Comparison of ENCODE assay signal across 35 mouse cellular contexts in genomic region chr9:104000601-104001000, GRCm38 (mm10). TPM values are rescaled to one million over a fixed set of nuclear protein-coding genes. Genes with fewer than 3 reads are reported as not detected.
DNase-seq lines count a peak whose midpoint lies in the region; ATAC-seq and TF ChIP-seq lines count a peak whose summit lies in the region.
"Had no signal": no experiment of that assay in that cellular context is flagged by ENCODE, and none has a peak within 500 bp of the region (broad histone marks: within the 10 kb centered on the region; RNA-seq: fewer than 3 reads in every experiment).

No protein-coding gene starts in this region.

- 21% methylated on average over 3 of the region's 3 CpGs for WGBS in heart, embryonic 15.5 days
- WGBS in heart, adult 2 months = 10% methylated on average over 3 of the region's 3 CpGs
- 25% methylated on average over 3 of the region's 3 CpGs for WGBS in kidney, adult 2 months
- WGBS in kidney, embryonic 15.5 days = 37% methylated on average over 3 of the region's 3 CpGs

- no peak for TF ChIP-seq CTCF in heart, adult 2 months (IDR thresholded peaks at IDR 0.05)
- TF ChIP-seq CTCF in kidney, adult 2 months (conservative IDR thresholded peaks at IDR 0.05; ENCODE audit: insufficient read depth, insufficient read length, low read depth, low read length) = no peak

- no peak overlapping the region for H3K4me2 ChIP-seq in heart, embryonic 15.5 days
- H3K4me2 ChIP-seq in kidney, embryonic 15.5 days = no peak overlapping the region
- H3K4me2 ChIP-seq: midbrain, embryonic 12.5 days had no signal

- ATAC-seq in heart, embryonic 15.5 days (replicated peaks; ENCODE audit: insufficient number of reproducible peaks, insufficient read depth, low FRiP score, low read depth) = no peak
- ATAC-seq in kidney, embryonic 15.5 days (replicated peaks; ENCODE audit: low FRiP score) = no peak
- ATAC-seq: forebrain, postnatal 0 days; inflammation-experienced regulatory T-cells, adult 6 months; Patski had no signal

- H3K27ac ChIP-seq in heart, embryonic 15.5 days = 0 out of 2 replicates have a peak overlapping the region, but pooled peaks have one; percentile 89
- H3K27ac ChIP-seq in heart, adult 2 months = no peak overlapping the region
- peak overlapping the region; percentile 59 for H3K27ac ChIP-seq in kidney, adult 2 months (ENCODE audit: insufficient read depth, low read depth, low read length)
- H3K27ac ChIP-seq in kidney, embryonic 15.5 days = peak overlapping the region; percentile 68
- H3K27ac ChIP-seq: forebrain, embryonic 10.5 days; hindbrain, embryonic 13.5 days; liver, embryonic 13.5 days; midbrain, embryonic 12.5 days; stomach, postnatal 0 days had no signal

- no peak for DNase-seq in heart, adult 2 months
- DNase-seq in kidney, adult 2 months = peak; percentile 87
- peak; percentile 42 to 44 for DNase-seq in kidney, postnatal 4 days
- DNase-seq in urinary bladder, postnatal 14 days (ENCODE audit: low spot score) = no peak
- no peak for DNase-seq in urinary bladder, postnatal 36 days (ENCODE audit: low spot score in 2 of 2)
- DNase-seq: B cell, adult 2 months; cerebellum, adult 11 months; cerebellum, postnatal 14 days; forebrain, postnatal 0 days; gastrocnemius, postnatal 14 days; liver, embryonic 13.5 days; lung, embryonic 14.5 days; thymus, adult 2 months had no signal

- no peak for TF ChIP-seq POLR2A in heart, adult 2 months (IDR thresholded peaks at IDR 0.05; ENCODE audit: insufficient read depth, low read depth, low read length)
- TF ChIP-seq POLR2A in kidney, adult 2 months (IDR thresholded peaks at IDR 0.05; ENCODE audit: low read depth, low read length) = no peak

- no peaks in the 10 kb centered on the region for H3K79me2 ChIP-seq in heart, adult 2 months (replicated peaks; ENCODE audit: control insufficient read depth, insufficient read depth, low read length)

- no peak overlapping the region for H3K9ac ChIP-seq in heart, embryonic 15.5 days
- no peak overlapping the region for H3K9ac ChIP-seq in heart, adult 2 months (ENCODE audit: low read depth, low read length)
- no peak overlapping the region for H3K9ac ChIP-seq in kidney, embryonic 15.5 days
- H3K9ac ChIP-seq: forebrain, postnatal 0 days; hindbrain, embryonic 13.5 days; liver, embryonic 13.5 days; lung, embryonic 14.5 days; midbrain, embryonic 12.5 days had no signal

- intact Hi-C loops in heart, adult 2 months (cut with DNase I) = loop anchor here (5.0 to 10.0 kb wide), 2 partner anchors 62 to 796 kb away; partner anchors contain the start of genes Acad11, Srprb and Uba5

- no peak for TF ChIP-seq EP300 in heart, adult 2 months (IDR thresholded peaks at IDR 0.05; ENCODE audit: insufficient read depth, low read depth, low read length)

- no peaks in the 10 kb centered on the region for H3K27me3 ChIP-seq in heart, embryonic 15.5 days
- no peaks in the 10 kb centered on the region for H3K27me3 ChIP-seq in heart, adult 2 months (ENCODE audit: control insufficient read depth, insufficient read depth, low read length)
- no peaks in the 10 kb centered on the region for H3K27me3 ChIP-seq in kidney, adult 2 months (replicated peaks; ENCODE audit: control insufficient read depth, insufficient read depth, low read length)
- no peaks in the 10 kb centered on the region for H3K27me3 ChIP-seq in kidney, embryonic 15.5 days

- H3K9me3 ChIP-seq in heart, embryonic 15.5 days (replicated peaks) = no peaks in the 10 kb centered on the region
- H3K9me3 ChIP-seq in kidney, embryonic 15.5 days (replicated peaks) = no peaks in the 10 kb centered on the region
- H3K9me3 ChIP-seq: forebrain, embryonic 10.5 days; hindbrain, embryonic 13.5 days; liver, embryonic 13.5 days; midbrain, embryonic 12.5 days had no signal

- H3K36me3 ChIP-seq in heart, embryonic 15.5 days = no peaks in the 10 kb centered on the region
- no peaks in the 10 kb centered on the region for H3K36me3 ChIP-seq in heart, adult 2 months (ENCODE audit: control insufficient read depth, insufficient read depth, low read length)
- H3K36me3 ChIP-seq in kidney, adult 2 months (ENCODE audit: control insufficient read depth, insufficient read depth, low read length) = no peaks in the 10 kb centered on the region
- H3K36me3 ChIP-seq in kidney, embryonic 15.5 days = peaks cover 3% of the 10 kb centered on the region
- H3K36me3 ChIP-seq: G1E; liver, embryonic 13.5 days had no signal

- H3K4me3 ChIP-seq in heart, embryonic 15.5 days = no peak overlapping the region
- H3K4me3 ChIP-seq in heart, adult 2 months = no peak overlapping the region
- no peak overlapping the region for H3K4me3 ChIP-seq in kidney, adult 2 months (ENCODE audit: insufficient read depth, low read depth, low read length)
- H3K4me3 ChIP-seq in kidney, embryonic 15.5 days (replicated peaks) = no peak overlapping the region
- H3K4me3 ChIP-seq: hindbrain, embryonic 13.5 days; liver, embryonic 13.5 days; midbrain, embryonic 12.5 days had no signal

- peaks cover 24% of the 10 kb centered on the region for H3K4me1 ChIP-seq in heart, embryonic 15.5 days (replicated peaks)
- no peaks in the 10 kb centered on the region for H3K4me1 ChIP-seq in heart, adult 2 months (ENCODE audit: control insufficient read depth, insufficient read depth, low read length)
- H3K4me1 ChIP-seq in kidney, adult 2 months (ENCODE audit: control insufficient read depth, insufficient read depth, low read length) = peaks cover 7% of the 10 kb centered on the region; the same call in 1 of the 2 replicates
- H3K4me1 ChIP-seq in kidney, embryonic 15.5 days = peaks cover 18% of the 10 kb centered on the region

RNA-seq across cellular contexts. Expression of gene Nphp3, which starts 1.7 kb away (rescaled TPM):
- 2.9 and 4.2 TPM in 2 replicates for polyA plus RNA-seq in heart, embryonic 15.5 days (2015; fragmentation: Nextera tagmentation; extraction: Ambion mirVana)
- total RNA-seq in heart, adult 2 months (2021) = 1 to 10 TPM; 2.4 to 2.5 TPM
- polyA plus RNA-seq in heart, adult 2 months (2012; rRNA removed) = 4.9 and 7.5 TPM in 2 replicates
- polyA plus RNA-seq in kidney, adult 2 months (2012; rRNA removed) = 8.4 and 17.3 TPM in 2 replicates
- 5.9 and 6.7 TPM in 2 replicates for polyA plus RNA-seq in kidney, embryonic 15.5 days (2015; fragmentation: Nextera tagmentation; extraction: Ambion mirVana)
- polyA plus RNA-seq: G1E had no signal

RNA-seq across cellular contexts. Expression of gene Gm28305, which starts 39.9 kb away (rescaled TPM):
- polyA plus RNA-seq in heart, embryonic 15.5 days (2015; fragmentation: Nextera tagmentation; extraction: Ambion mirVana) = not detected in 2 replicates
- not detected for total RNA-seq in heart, adult 2 months (2021)
- not detected in 2 replicates for polyA plus RNA-seq in heart, adult 2 months (2012; rRNA removed)
- polyA plus RNA-seq in kidney, adult 2 months (2012; rRNA removed) = not detected in 2 replicates
- not detected in 2 replicates for polyA plus RNA-seq in kidney, embryonic 15.5 days (2015; fragmentation: Nextera tagmentation; extraction: Ambion mirVana)
- total RNA-seq: adrenal gland, adult 18-20 months; adrenal gland, postnatal 4 days; CH12.LX; forebrain, postnatal 0 days; G1E; gastrocnemius, postnatal 14 days; heart, postnatal 25 days; layer of hippocampus, adult 18-20 months; layer of hippocampus, postnatal 14 days; left cerebral cortex, adult 8-10 months; megakaryocyte, adult 5-6 weeks had no signal
- polyA plus RNA-seq: embryonic facial prominence, embryonic 11.5 days; forebrain, embryonic 10.5 days; forebrain, postnatal 0 days; G1E; heart, embryonic 11.5 days; hindbrain, embryonic 13.5 days; inflammation-experienced regulatory T-cells, adult 6 months; limb, embryonic 11.5 days; liver, embryonic 13.5 days; lung, embryonic 14.5 days; midbrain, embryonic 12.5 days; neural tube, embryonic 11.5 days; Patski; small intestine, adult 2 months; stomach, postnatal 0 days; thymus, adult 2 months had no signal

Comparison
In these comparisons a context has a peak if more than half of its experiments do, and no peak if none do; other contexts are left out.
1. DNase-seq: peak in kidney, adult 2 months (single experiment) and kidney, postnatal 4 days (2 of 2); none in heart, adult 2 months (0 of 2), urinary bladder, postnatal 14 days (single experiment) and urinary bladder, postnatal 36 days (0 of 2).